Mouse (Mus musculus) small intestine, adult 2 months (tissue): ENCODE data around the gene Ltbp4. TPM values are rescaled to one million over a fixed set of nuclear protein-coding genes. Genes with fewer than 3 reads are reported as not detected.

Source experiments
- H3K27ac ChIP-seq: fragments of 200-500 bp; 2 replicates; pipeline ENCODE4 v1.5.1; 2012; ENCODE audit warnings: low read depth, low read length, control low read depth, inconsistent platforms; ENCODE audit not compliant: insufficient read depth
- H3K27me3 ChIP-seq: fragments of 200-500 bp; 2 replicates; pipeline ENCODE4 v1.6.1; 2012; ENCODE audit warnings: mild to moderate bottlenecking, moderate library complexity, low read length, inconsistent platforms; ENCODE audit not compliant: control insufficient read depth, insufficient read depth
- H3K36me3 ChIP-seq: fragments of 200-500 bp; 2 replicates; pipeline ENCODE4 v1.6.1; 2012; ENCODE audit warnings: mild to moderate bottlenecking, low read length, control low read depth, inconsistent platforms; ENCODE audit not compliant: control insufficient read depth, insufficient read depth
- H3K4me1 ChIP-seq: fragments of 200-500 bp; 2 replicates; pipeline ENCODE4 v1.6.1; 2012; ENCODE audit warnings: low read length, inconsistent platforms, mixed read lengths; ENCODE audit not compliant: control insufficient read depth, insufficient read depth, insufficient read length
- H3K4me3 ChIP-seq: fragments of 200-500 bp; 2 replicates; pipeline ENCODE4 v1.5.1; 2012; ENCODE audit warnings: low read depth, mild to moderate bottlenecking, control low read depth, inconsistent platforms, low read length, moderate library complexity
- CTCF ChIP-seq: fragments of 200-500 bp; IDR thresholded peaks from 2 replicates; pipeline ENCODE4 v1.5.1; 2012; ENCODE audit warnings: low read depth, mild to moderate bottlenecking, control low read depth, inconsistent platforms, low read length, moderate library complexity, mixed read lengths; ENCODE audit not compliant: insufficient replicate concordance, insufficient read length; ENCODE audit errors: extremely low read depth
- POLR2A ChIP-seq: fragments of 200-500 bp; IDR thresholded peaks from 2 replicates; pipeline ENCODE4 v1.6.1; 2012; ENCODE audit warnings: low read depth, mild to moderate bottlenecking, control low read depth, inconsistent platforms, low read length, moderate library complexity
- WGBS: fragments of 180-500 bp; shearing (Covaris S2); methylation state at CpG from one replicate; pipeline ENCODE4 v1.1.7; 2018; 5-methylcytosine and 5-hydroxymethylcytosine counted together
- polyA plus RNA-seq: library from polyadenylated mRNA; depleted of rRNA; stranded (reverse); fragments of >200 nt; gene quantifications from 2 replicates; pipeline ENCODE4 v1.2.3, GENCODE M21; 2012

Ltbp4 gene
- polyA plus RNA-seq, 1 experiment, result 136 TPM

GRCm38 (mm10) chr7:27298816-27299215 is 38.7 kb downstream of the Ltbp4 start:
- H3K4me3 ChIP-seq, result no peak overlapping the region
- peaks cover 2% of the 10 kb centered on the region; the same call in 1 of the 2 replicates for H3K4me1 ChIP-seq
- H3K27me3 ChIP-seq, result no peaks in the 10 kb centered on the region
- 81% methylated on average over 6 of the region's 6 CpGs for WGBS
- no peak for TF ChIP-seq CTCF
- no peak for TF ChIP-seq POLR2A
- peak overlapping the region; percentile 27 for H3K27ac ChIP-seq
- H3K36me3 ChIP-seq, result no peaks in the 10 kb centered on the region

- TF ChIP-seq POLR2A, result no peak
- TF ChIP-seq CTCF, result no peak
- Histone ChIP-seq H3K4me3 (no peak overlapping the region), H3K4me1 (peaks cover 2% of the 10 kb centered on the region; the same call in 1 of the 2 replicates), H3K36me3 (no peaks in the 10 kb centered on the region), H3K27ac (peak overlapping the region; percentile 27; the same call in 1 of the 2 replicates), H3K27me3 (no peaks in the 10 kb centered on the region)
- WGBS, result 75% methylated on average over 16 of the region's 16 CpGs
Measured at GRCm38 (mm10) chr7:27298033-27298610, 39.4 kb downstream of the Ltbp4 start.

- no peak for TF ChIP-seq POLR2A
- no peak for TF ChIP-seq CTCF
- Histone ChIP-seq H3K36me3 (no peaks in the 10 kb centered on the region), H3K27ac (no peak overlapping the region), H3K4me1 (peaks cover 2% of the 10 kb centered on the region; the same call in 1 of the 2 replicates), H3K4me3 (no peak overlapping the region), H3K27me3 (no peaks in the 10 kb centered on the region)
- WGBS, result 91% methylated on average over 4 of the region's 4 CpGs
Measured at GRCm38 (mm10) chr7:27296518-27296917, 41.0 kb downstream of the Ltbp4 start.

- H3K27ac ChIP-seq, result no peak overlapping the region
- H3K27me3 ChIP-seq, result no peaks in the 10 kb centered on the region
- H3K36me3 ChIP-seq, result no peaks in the 10 kb centered on the region
- H3K4me3 ChIP-seq, result no peak overlapping the region
- WGBS, result 15% methylated on average over 4 of the region's 4 CpGs
- TF ChIP-seq POLR2A (no peak), CTCF (no peak)
- H3K4me1 ChIP-seq, result peaks cover 2% of the 10 kb centered on the region; the same call in 1 of the 2 replicates
Measured at GRCm38 (mm10) chr7:27295956-27296355, 41.5 kb downstream of the Ltbp4 start.

GRCm38 (mm10) chr7:27291795-27292466 is 45.6 kb downstream of the Ltbp4 start:
- Histone ChIP-seq H3K4me3 (no peak overlapping the region), H3K36me3 (no peaks in the 10 kb centered on the region), H3K27ac (peak overlapping the region; percentile 83), H3K4me1 (peaks cover 2% of the 10 kb centered on the region; the same call in 1 of the 2 replicates), H3K27me3 (no peaks in the 10 kb centered on the region)
- TF ChIP-seq POLR2A, result no peak
- no peak for TF ChIP-seq CTCF
- WGBS, result 28% methylated on average over 12 of the region's 12 CpGs

GRCm38 (mm10) chr7:27290555-27290954 is 46.9 kb downstream of the Ltbp4 start:
- TF ChIP-seq POLR2A (no peak), CTCF (no peak)
- Histone ChIP-seq H3K27me3 (no peaks in the 10 kb centered on the region), H3K27ac (no peak overlapping the region), H3K4me1 (no peaks in the 10 kb centered on the region), H3K4me3 (no peak overlapping the region), H3K36me3 (no peaks in the 10 kb centered on the region)
- WGBS, result 72% methylated on average over 2 of the region's 2 CpGs

GRCm38 (mm10) chr7:27288732-27289131 is 48.8 kb downstream of the Ltbp4 start:
- 88% methylated on average over 7 of the region's 7 CpGs for WGBS
- no peaks in the 10 kb centered on the region for H3K36me3 ChIP-seq
- H3K27me3 ChIP-seq, result no peaks in the 10 kb centered on the region
- peaks cover 2% of the 10 kb centered on the region; the same call in 1 of the 2 replicates for H3K4me1 ChIP-seq
- no peak overlapping the region for H3K4me3 ChIP-seq
- H3K27ac ChIP-seq, result no peak overlapping the region
- TF ChIP-seq CTCF (no peak), POLR2A (no peak)
